ENCODE assay signal across 28 mouse cellular contexts in the genomic region with DNA sequence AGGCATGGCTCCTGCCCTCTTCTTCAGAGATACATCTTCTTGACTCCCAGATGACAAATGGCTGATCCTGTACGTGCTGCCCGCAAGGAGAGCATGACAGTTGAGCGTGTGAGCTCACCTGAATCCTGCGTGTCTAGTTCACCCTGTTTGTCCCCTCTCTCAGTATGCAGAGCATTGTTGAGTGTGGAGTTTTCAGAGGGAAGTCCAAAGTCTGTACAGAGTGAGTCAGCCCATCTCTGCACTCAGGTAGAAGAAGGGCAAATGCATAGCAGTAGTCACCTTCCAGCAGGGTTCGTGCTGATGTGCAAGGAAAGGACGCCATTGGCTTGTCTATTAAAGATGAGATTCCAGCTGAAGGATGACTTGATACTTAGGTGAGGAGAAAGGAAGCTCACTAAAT. TPM values are rescaled to one million over a fixed set of nuclear protein-coding genes. Genes with fewer than 3 reads are reported as not detected.
DNase-seq lines count a peak whose midpoint lies in the region; ATAC-seq and TF ChIP-seq lines count a peak whose summit lies in the region.
"Had no signal": no experiment of that assay in that cellular context is flagged by ENCODE, and none has a peak within 500 bp of the region (broad histone marks: within the 10 kb centered on the region; RNA-seq: fewer than 3 reads in every experiment).

No protein-coding gene starts in this region.

- no peak for ATAC-seq in megakaryocyte, adult 5-6 weeks (ENCODE audit: poor library complexity, severe bottlenecking)
- ATAC-seq in intestine, embryonic 16.5 days: peak; percentile 76; the same call in 1 of the 2 replicates
- peak; percentile 72 for ATAC-seq in stomach, postnatal 0 days (ENCODE audit: low FRiP score, low TSS enrichment)
- ATAC-seq: CD4-positive, CD25-positive, alpha-beta regulatory T cell, adult 4 months; forebrain, embryonic 14.5 days; forebrain, postnatal 0 days; hindbrain, embryonic 16.5 days had no signal

- intact Hi-C loops in left cerebral cortex, postnatal 25 days (cut with DNase I): no loop called here

- TF ChIP-seq CTCF in stomach, postnatal 0 days (IDR thresholded peaks at IDR 0.05; ENCODE audit: low read depth): no peak

- WGBS in intestine, embryonic 16.5 days: 81% methylated on average over 6 of the region's 6 CpGs
- WGBS in stomach, postnatal 0 days: 76% methylated on average over 6 of the region's 6 CpGs

- DNase-seq in stomach, postnatal 0 days (ENCODE audit: low spot score): no peak
- no peak for DNase-seq in left cerebral cortex, postnatal 25 days (ENCODE audit: low spot score in 2 of 2)
- no peak for DNase-seq in lung, postnatal 10 days
- DNase-seq: adrenal gland, adult 2 months; adrenal gland, postnatal 14 days; cerebellum, adult 11 months; cerebellum, adult 8-10 months; cerebellum, postnatal 10 days; cerebellum, postnatal 36 days; embryo, embryonic 11 days; forebrain, postnatal 0 days; gastrocnemius, postnatal 25 days; heart, adult 18-20 months; heart, postnatal 10 days; heart, postnatal 36 days had no signal

- peak overlapping the region; percentile 3 for H3K4me3 ChIP-seq in megakaryocyte, embryonic 14.5 days (replicated peaks)
- no peak overlapping the region for H3K4me3 ChIP-seq in intestine, embryonic 16.5 days (ENCODE audit: low read length)
- no peak overlapping the region for H3K4me3 ChIP-seq in stomach, postnatal 0 days (ENCODE audit: low read depth, low read length)
- H3K4me3 ChIP-seq: embryonic facial prominence, embryonic 10.5 days; embryonic facial prominence, embryonic 13.5 days; heart, embryonic 12.5 days; heart, embryonic 15.5 days; hindbrain, embryonic 10.5 days; hindbrain, embryonic 13.5 days had no signal

- peaks cover 93% of the 10 kb centered on the region for H3K4me1 ChIP-seq in megakaryocyte, embryonic 14.5 days
- peaks cover 2% of the 10 kb centered on the region; the same call in 1 of the 2 replicates for H3K4me1 ChIP-seq in intestine, embryonic 16.5 days (ENCODE audit: control insufficient read depth, insufficient read depth, low read length)
- H3K4me1 ChIP-seq in stomach, postnatal 0 days (replicated peaks; ENCODE audit: control insufficient read depth, insufficient read depth): no peaks in the 10 kb centered on the region
- H3K4me1 ChIP-seq: heart, embryonic 15.5 days had no signal

- peaks cover 91% of the 10 kb centered on the region for H3K36me3 ChIP-seq in megakaryocyte, embryonic 14.5 days (replicated peaks; ENCODE audit: low read length)
- peaks cover 27% of the 10 kb centered on the region for H3K36me3 ChIP-seq in intestine, embryonic 16.5 days (ENCODE audit: control insufficient read depth, insufficient read depth, low read length)
- peaks cover 18% of the 10 kb centered on the region for H3K36me3 ChIP-seq in stomach, postnatal 0 days (ENCODE audit: control insufficient read depth, insufficient read depth, low read length)

- no peak overlapping the region for H3K27ac ChIP-seq in intestine, embryonic 16.5 days (ENCODE audit: low read length)
- 0 out of 2 replicates have a peak overlapping the region, but pooled peaks have one; percentile 24 for H3K27ac ChIP-seq in stomach, postnatal 0 days (replicated peaks)
- H3K27ac ChIP-seq: embryonic facial prominence, embryonic 10.5 days; embryonic facial prominence, embryonic 13.5 days; heart, embryonic 15.5 days; hindbrain, embryonic 10.5 days; hindbrain, embryonic 13.5 days had no signal

- H3K27me3 ChIP-seq in megakaryocyte, embryonic 14.5 days (replicated peaks): no peaks in the 10 kb centered on the region
- no peaks in the 10 kb centered on the region for H3K27me3 ChIP-seq in intestine, embryonic 16.5 days (replicated peaks; ENCODE audit: control insufficient read depth, insufficient read depth, low read length)
- H3K27me3 ChIP-seq in stomach, postnatal 0 days (ENCODE audit: control insufficient read depth, insufficient read depth, low read length): no peaks in the 10 kb centered on the region
- H3K27me3 ChIP-seq: embryonic facial prominence, embryonic 13.5 days; heart, embryonic 12.5 days; heart, embryonic 15.5 days; hindbrain, embryonic 13.5 days had no signal

- no peak for TF ChIP-seq EP300 in stomach, postnatal 0 days (optimal IDR thresholded peaks at IDR 0.05)

- no peak overlapping the region for H3K9ac ChIP-seq in intestine, embryonic 16.5 days (ENCODE audit: low read depth, low read length)
- H3K9ac ChIP-seq in stomach, postnatal 0 days (ENCODE audit: low read length): no peak overlapping the region
- H3K9ac ChIP-seq: embryonic facial prominence, embryonic 13.5 days; forebrain, postnatal 0 days; heart, embryonic 12.5 days; heart, embryonic 15.5 days; hindbrain, embryonic 13.5 days had no signal

- no peak overlapping the region for H3K4me2 ChIP-seq in intestine, embryonic 16.5 days (ENCODE audit: low read depth, low read length)
- H3K4me2 ChIP-seq in stomach, postnatal 0 days (replicated peaks; ENCODE audit: low read depth): no peak overlapping the region
- H3K4me2 ChIP-seq: embryonic facial prominence, embryonic 13.5 days; heart, embryonic 12.5 days; heart, embryonic 15.5 days; hindbrain, embryonic 13.5 days had no signal

- peaks cover 12% of the 10 kb centered on the region; the same call in 1 of the 2 replicates for H3K9me3 ChIP-seq in megakaryocyte, embryonic 14.5 days
- no peaks in the 10 kb centered on the region for H3K9me3 ChIP-seq in intestine, embryonic 16.5 days (ENCODE audit: control insufficient read depth, low read length)
- no peaks in the 10 kb centered on the region for H3K9me3 ChIP-seq in stomach, postnatal 0 days (ENCODE audit: control insufficient read depth, low read length)
- H3K9me3 ChIP-seq: embryonic facial prominence, embryonic 10.5 days; embryonic facial prominence, embryonic 13.5 days; heart, embryonic 15.5 days; hindbrain, embryonic 10.5 days; hindbrain, embryonic 13.5 days had no signal

RNA-seq across cellular contexts. Expression of gene AC170998.1, which starts 13.4 kb away (rescaled TPM):
- not detected in 2 replicates for polyA plus RNA-seq in megakaryocyte, embryonic 14.5 days (2012; ENCODE audit: insufficient read depth, low replicate concordance)
- total RNA-seq in megakaryocyte, adult 5-6 weeks (2015): 5.9 and 8.8 TPM in 2 replicates
- total RNA-seq in megakaryocyte, adult 5-6 weeks (2017): 1.4 and 3.7 TPM in 2 replicates
- polyA plus RNA-seq in intestine, embryonic 16.5 days (2015; fragmentation: Nextera tagmentation; extraction: Ambion mirVana): 2.1 TPM in 2 replicates
- 1.0 and 1.2 TPM in 2 replicates for polyA plus RNA-seq in stomach, postnatal 0 days (2015; fragmentation: Nextera tagmentation; extraction: Ambion mirVana)
- 1 to 10 TPM; 2.2 to 3.6 TPM for total RNA-seq in left cerebral cortex, postnatal 25 days (2021)

RNA-seq across cellular contexts. Expression of gene Mapk13, which starts 29.9 kb away (rescaled TPM):
- 0.50 TPM in 1 of 2 replicates, not detected in the other for polyA plus RNA-seq in megakaryocyte, embryonic 14.5 days (2012; ENCODE audit: insufficient read depth, low replicate concordance)
- 12.2 and 17.0 TPM in 2 replicates for total RNA-seq in megakaryocyte, adult 5-6 weeks (2015)
- total RNA-seq in megakaryocyte, adult 5-6 weeks (2017): 21.3 and 32.8 TPM in 2 replicates
- polyA plus RNA-seq in intestine, embryonic 16.5 days (2015; fragmentation: Nextera tagmentation; extraction: Ambion mirVana): 259 and 260 TPM in 2 replicates
- polyA plus RNA-seq in stomach, postnatal 0 days (2015; fragmentation: Nextera tagmentation; extraction: Ambion mirVana): 211 and 220 TPM in 2 replicates
- 1 to 10 TPM; 1.0 to 1.2 TPM for total RNA-seq in left cerebral cortex, postnatal 25 days (2021)
- polyA plus RNA-seq: C2C12; CD4-positive, CD25-positive, alpha-beta regulatory T cell, adult 4 months had no signal

RNA-seq across cellular contexts. Expression of gene Mapk14, which starts 48.1 kb away (rescaled TPM):
- polyA plus RNA-seq in megakaryocyte, embryonic 14.5 days (2012; ENCODE audit: insufficient read depth, low replicate concordance): 23.4 and 34.8 TPM in 2 replicates
- 163 and 164 TPM in 2 replicates for total RNA-seq in megakaryocyte, adult 5-6 weeks (2015)
- 143 and 160 TPM in 2 replicates for total RNA-seq in megakaryocyte, adult 5-6 weeks (2017)
- 34.5 and 37.5 TPM in 2 replicates for polyA plus RNA-seq in intestine, embryonic 16.5 days (2015; fragmentation: Nextera tagmentation; extraction: Ambion mirVana)
- polyA plus RNA-seq in stomach, postnatal 0 days (2015; fragmentation: Nextera tagmentation; extraction: Ambion mirVana): 31.4 and 33.4 TPM in 2 replicates
- total RNA-seq in left cerebral cortex, postnatal 25 days (2021): 10 to 100 TPM; 91.8 to 92.8 TPM

RNA-seq across cellular contexts. Expression of gene Slc26a8, which starts 49.2 kb away (rescaled TPM):
- polyA plus RNA-seq in megakaryocyte, embryonic 14.5 days (2012; ENCODE audit: insufficient read depth, low replicate concordance): 1.2 and 1.4 TPM in 2 replicates
- total RNA-seq in megakaryocyte, adult 5-6 weeks (2015): 0.52 and 0.58 TPM in 2 replicates
- total RNA-seq in megakaryocyte, adult 5-6 weeks (2017): 0.33 TPM in 1 of 2 replicates, not detected in the other
- polyA plus RNA-seq in intestine, embryonic 16.5 days (2015; fragmentation: Nextera tagmentation; extraction: Ambion mirVana): 0.17 and 0.28 TPM in 2 replicates
- polyA plus RNA-seq in stomach, postnatal 0 days (2015; fragmentation: Nextera tagmentation; extraction: Ambion mirVana): 0.24 and 0.50 TPM in 2 replicates
- total RNA-seq in left cerebral cortex, postnatal 25 days (2021): 1 to 10 TPM; 6.6 to 8.0 TPM
- polyA plus RNA-seq: C2C12 had no signal

Comparison
In these comparisons a context has a peak if more than half of its experiments do, and no peak if none do; other contexts are left out.
1. RNA of gene Mapk13, which starts 29.9 kb away (polyA plus RNA-seq): 259 to 260 TPM in intestine, embryonic 16.5 days and 211 to 220 TPM in stomach, postnatal 0 days; 0.50 TPM in megakaryocyte, embryonic 14.5 days; every median in the first group is over 100 times any median in the second.